Mouse (Mus musculus) MEL (cell line): ENCODE results near the gene G6pc. TPM values are rescaled to one million over a fixed set of nuclear protein-coding genes. Genes with fewer than 3 reads are reported as not detected.

Experiments used
- DNase-seq: peaks from one replicate; pipeline ENCODE4 v3.0.0; 2011; ENCODE audit warnings: low read depth, low spot score
- H3K27ac ChIP-seq: 2 replicates; pipeline ENCODE4 v1.5.1; 2012; ENCODE audit warnings: low read depth, mild to moderate bottlenecking, control low read depth, low read length, moderate library complexity; ENCODE audit not compliant: control insufficient read depth
- H3K27me3 ChIP-seq, 2 experiments: fragments of 150-350 bp in 1 of 2; sonication (generic) in 1 of 2; 2 replicates each; pipeline ENCODE4 v1.6.1; 2012; ENCODE audit warnings: low read length in 2 of 2, mild to moderate bottlenecking in 2 of 2, improper control_type of control experiment in 1 of 2, moderate library complexity in 1 of 2; ENCODE audit not compliant: insufficient read depth in 2 of 2, control insufficient read depth in 1 of 2
- H3K36me3 ChIP-seq, 2 experiments: 2 replicates each; pipeline ENCODE4 v1.6.1; 2012 to 2014; ENCODE audit warnings: low read length in 2 of 2, improper control_type of control experiment in 1 of 2, inconsistent platforms in 1 of 2, mild to moderate bottlenecking in 1 of 2; ENCODE audit not compliant: insufficient read depth in 2 of 2, control insufficient read depth in 1 of 2
- H3K4me1 ChIP-seq, 2 experiments: fragments of 150-350 bp in 1 of 2; sonication (generic) in 1 of 2; 2 replicates each; pipeline ENCODE4 v1.6.1; 2012; ENCODE audit warnings: low read length in 2 of 2, improper control_type of control experiment in 1 of 2, mild to moderate bottlenecking in 1 of 2; ENCODE audit not compliant: insufficient read depth in 2 of 2, control insufficient read depth in 1 of 2
- H3K4me3 ChIP-seq, 2 experiments: fragments of 150-350 bp in 1 of 2; sonication (generic) in 1 of 2; 2 replicates each; pipeline ENCODE4 v1.5.1; 2012; ENCODE audit warnings: low read depth in 2 of 2, low read length in 2 of 2, mild to moderate bottlenecking in 2 of 2, moderate library complexity in 2 of 2, control low read depth in 1 of 2, improper control_type of control experiment in 1 of 2; ENCODE audit not compliant: control insufficient read depth in 1 of 2, insufficient read depth in 1 of 2
- H3K79me2 ChIP-seq: 2 replicates; pipeline ENCODE4 v1.6.1; 2012; ENCODE audit warnings: mild to moderate bottlenecking, low read length, moderate library complexity; ENCODE audit not compliant: control insufficient read depth, poor library complexity, insufficient read depth
- H3K9ac ChIP-seq: 2 replicates; pipeline ENCODE4 v1.6.1; 2012; ENCODE audit warnings: low read depth, mild to moderate bottlenecking, control low read depth, low read length, moderate library complexity; ENCODE audit not compliant: control insufficient read depth, poor library complexity, severe bottlenecking
- H3K9me3 ChIP-seq: fragments of 150-350 bp; sonication (generic); replicated peaks from 2 replicates; pipeline ENCODE4 v1.6.1; 2012; ENCODE audit warnings: mild to moderate bottlenecking, low read length, improper control_type of control experiment, moderate library complexity; ENCODE audit not compliant: insufficient read depth
- BHLHE40 ChIP-seq: IDR thresholded peaks from 2 replicates; pipeline ENCODE4 v1.6.1; 2012; ENCODE audit warnings: low read depth, mild to moderate bottlenecking, inconsistent platforms, low read length, improper control_type of control experiment, borderline replicate concordance
- CTCF ChIP-seq, 3 experiments: IDR thresholded peaks in 2 of 3; conservative IDR thresholded peaks in 1 of 3; 2 replicates each; pipeline ENCODE4 v1.5.1; 2011 to 2012; ENCODE audit warnings: low read length in 3 of 3, low read depth in 2 of 3, mild to moderate bottlenecking in 2 of 3, improper control_type of control experiment in 1 of 3, inconsistent platforms in 1 of 3, mixed read lengths in 1 of 3, moderate library complexity in 1 of 3; ENCODE audit not compliant: control insufficient read depth in 1 of 3, insufficient read depth in 1 of 3, poor library complexity in 1 of 3, severe bottlenecking in 1 of 3
- E2F4 ChIP-seq: IDR thresholded peaks from 2 replicates; pipeline ENCODE4 v1.6.1; 2011; ENCODE audit warnings: low read depth, low read length, improper control_type of control experiment, borderline replicate concordance
- ELF1 ChIP-seq: IDR thresholded peaks from 2 replicates; pipeline ENCODE4 v1.6.1; 2014; ENCODE audit warnings: low read depth, mild to moderate bottlenecking, inconsistent platforms, low read length, improper control_type of control experiment, moderate library complexity
- EP300 ChIP-seq, 2 experiments: IDR thresholded peaks; 2 replicates each; pipeline ENCODE4 v1.6.1; 2011; ENCODE audit warnings: improper control_type of control experiment in 2 of 2, low read length in 2 of 2, low read depth in 1 of 2, mild to moderate bottlenecking in 1 of 2
- ETS1 ChIP-seq: IDR thresholded peaks from 2 replicates; pipeline ENCODE4 v1.6.1; 2012; ENCODE audit warnings: low read depth, mild to moderate bottlenecking, inconsistent platforms, low read length, improper control_type of control experiment, moderate library complexity
- GABPA ChIP-seq: IDR thresholded peaks from 2 replicates; pipeline ENCODE4 v1.6.1; 2012; ENCODE audit warnings: low read depth, mild to moderate bottlenecking, inconsistent platforms, low read length, improper control_type of control experiment, moderate library complexity
- MAFK ChIP-seq: IDR thresholded peaks from 2 replicates; pipeline ENCODE4 v1.6.1; 2011; ENCODE audit warnings: low read depth, mild to moderate bottlenecking, low read length, improper control_type of control experiment, borderline replicate concordance
- MAX ChIP-seq: IDR thresholded peaks from 2 replicates; pipeline ENCODE4 v1.6.1; 2011; ENCODE audit warnings: low read length, improper control_type of control experiment
- MYB ChIP-seq: IDR thresholded peaks from 2 replicates; pipeline ENCODE4 v1.6.1; 2011; ENCODE audit warnings: mild to moderate bottlenecking, low read depth, low read length, improper control_type of control experiment
- MYC ChIP-seq: IDR thresholded peaks from 2 replicates; pipeline ENCODE4 v1.6.1; 2011; ENCODE audit warnings: low read depth, mild to moderate bottlenecking, low read length, improper control_type of control experiment, moderate library complexity
- NELFE ChIP-seq: IDR thresholded peaks from 2 replicates; pipeline ENCODE4 v1.6.1; 2011; ENCODE audit warnings: low read depth, low read length, improper control_type of control experiment
- NRF1 ChIP-seq: IDR thresholded peaks from 2 replicates; pipeline ENCODE4 v1.6.1; 2014; ENCODE audit warnings: low read depth, mild to moderate bottlenecking, inconsistent platforms, low read length, improper control_type of control experiment, moderate library complexity; ENCODE audit not compliant: poor library complexity, insufficient read depth, severe bottlenecking
- POLR2A ChIP-seq, 2 experiments: IDR thresholded peaks; 2 replicates each; pipeline ENCODE4 v1.6.1; 2011 to 2012; ENCODE audit warnings: low read length in 2 of 2, mild to moderate bottlenecking in 2 of 2, control low read depth in 1 of 2, improper control_type of control experiment in 1 of 2, low read depth in 1 of 2, moderate library complexity in 1 of 2; ENCODE audit not compliant: control insufficient read depth in 1 of 2, insufficient read depth in 1 of 2, poor library complexity in 1 of 2
- POLR2AphosphoS2 ChIP-seq: IDR thresholded peaks from 2 replicates; pipeline ENCODE4 v1.6.1; 2011; ENCODE audit warnings: low read length, improper control_type of control experiment
- RAD21 ChIP-seq: IDR thresholded peaks from 2 replicates; pipeline ENCODE4 v1.6.1; 2011; ENCODE audit warnings: mild to moderate bottlenecking, low read depth, low read length, improper control_type of control experiment
- SIN3A ChIP-seq: IDR thresholded peaks from 2 replicates; pipeline ENCODE4 v1.6.1; 2012; ENCODE audit warnings: low read length, improper control_type of control experiment, inconsistent platforms
- SMC3 ChIP-seq: IDR thresholded peaks from 2 replicates; pipeline ENCODE4 v1.6.1; 2011; ENCODE audit warnings: low read depth, low read length, improper control_type of control experiment
- TAL1 ChIP-seq: IDR thresholded peaks from 2 replicates; pipeline ENCODE4 v1.6.1; 2012; ENCODE audit warnings: mild to moderate bottlenecking, inconsistent platforms, low read length, moderate library complexity, mixed read lengths
- TBP ChIP-seq: IDR thresholded peaks from 2 replicates; pipeline ENCODE4 v1.8.0; 2011; ENCODE audit warnings: low read depth, low read length, improper control_type of control experiment
- TCF12 ChIP-seq: IDR thresholded peaks from 2 replicates; pipeline ENCODE4 v1.6.1; 2014; ENCODE audit warnings: low read depth, mild to moderate bottlenecking, inconsistent platforms, low read length, improper control_type of control experiment, moderate library complexity
- ZC3H11A ChIP-seq: IDR thresholded peaks from 2 replicates; pipeline ENCODE4 v1.6.1; 2012; ENCODE audit warnings: low read depth, mild to moderate bottlenecking, inconsistent platforms, low read length, improper control_type of control experiment
- ZKSCAN1 ChIP-seq: IDR thresholded peaks from 2 replicates; pipeline ENCODE4 v1.6.1; 2012; ENCODE audit warnings: low read depth, mild to moderate bottlenecking, inconsistent platforms, low read length, improper control_type of control experiment, moderate library complexity
- ZMIZ1 ChIP-seq: IDR thresholded peaks from 2 replicates; pipeline ENCODE4 v1.6.1; 2012; ENCODE audit warnings: low read depth, mild to moderate bottlenecking, inconsistent platforms, low read length, improper control_type of control experiment, moderate library complexity
- ZNF384 ChIP-seq: IDR thresholded peaks from 2 replicates; pipeline ENCODE4 v1.6.1; 2012; ENCODE audit warnings: low read depth, mild to moderate bottlenecking, inconsistent platforms, low read length, improper control_type of control experiment
- polyA plus RNA-seq, 2 experiments: library from polyadenylated mRNA; stranded (reverse) in 1 of 2; unstranded in 1 of 2; fragments of >175 nt in 1 of 2; fragments of >200 nt in 1 of 2; gene quantifications; 2 replicates each; pipeline versions ENCODE4 v1.2.1 to v1.2.4; 2012; ENCODE audit warnings: low replicate concordance in 2 of 2, low read depth in 1 of 2; ENCODE audit not compliant: insufficient read length in 2 of 2, insufficient read depth in 1 of 2, missing spikeins in 1 of 2
- total RNA-seq: library from RNA; depleted of rRNA; stranded (reverse); fragments of 300-350 nt; gene quantifications from 2 replicates; pipeline ENCODE4 v1.2.3, GENCODE M21; 2012

The G6pc gene
- total and polyA plus RNA-seq, 3 experiments = not detected

GRCm38 (mm10) chr11:101351721-101352111, 15.6 kb upstream of the G6pc start:
- no peaks in the 10 kb centered on the region for H3K36me3 ChIP-seq
- H3K27ac ChIP-seq = no peak overlapping the region
- H3K27me3 ChIP-seq = peaks cover 2 to 8% of the 10 kb centered on the region in 2 experiments
- no peak overlapping the region for H3K9ac ChIP-seq
- no peaks in the 10 kb centered on the region for H3K9me3 ChIP-seq
- no peak overlapping the region for H3K4me3 ChIP-seq
- DNase-seq = no peak
- H3K79me2 ChIP-seq = no peaks in the 10 kb centered on the region
- TF ChIP-seq POLR2A (IDR thresholded peaks at IDR 0.05; ENCODE audit: control insufficient read depth in 1 of 2, insufficient read depth in 1 of 2, low read depth in 1 of 2, low read length in 2 of 2, poor library complexity in 1 of 2) = no peak
- TF ChIP-seq NELFE = no peak
- TF ChIP-seq TBP = no peak
- TF ChIP-seq MAX = no peak
- no peak for TF ChIP-seq ZNF384
- no peak for TF ChIP-seq E2F4
- no peak for TF ChIP-seq ETS1
- TF ChIP-seq SMC3 = no peak
- TF ChIP-seq ZMIZ1 = no peak
- no peak for TF ChIP-seq ZKSCAN1
- TF ChIP-seq, all 39 proteins: peak for 0
- H3K4me1 ChIP-seq = no peaks in the 10 kb centered on the region

GRCm38 (mm10) chr11:101353436-101353835, 13.9 kb upstream of the G6pc start:
- H3K36me3 ChIP-seq = peaks cover 0 to 10% of the 10 kb centered on the region in 2 experiments; a peak in 2 of 4 replicates
- no peak overlapping the region for H3K4me3 ChIP-seq
- H3K27ac ChIP-seq = no peak overlapping the region
- H3K4me1 ChIP-seq = peaks cover 11 to 12% of the 10 kb centered on the region in 2 experiments
- no peaks in the 10 kb centered on the region for H3K79me2 ChIP-seq
- no peaks in the 10 kb centered on the region for H3K9me3 ChIP-seq
- no peak for DNase-seq
- peaks cover 2 to 8% of the 10 kb centered on the region in 2 experiments for H3K27me3 ChIP-seq
- H3K9ac ChIP-seq = no peak overlapping the region
- TF ChIP-seq ELF1 = no peak
- TF ChIP-seq ZKSCAN1 = no peak
- no peak for TF ChIP-seq MYC
- TF ChIP-seq TAL1 = no peak
- no peak for TF ChIP-seq TCF12
- no peak for TF ChIP-seq RAD21
- TF ChIP-seq ZC3H11A = no peak
- TF ChIP-seq GABPA = no peak
- no peak for TF ChIP-seq MAFK
- TF ChIP-seq EP300 (IDR thresholded peaks at IDR 0.05; ENCODE audit: low read depth in 1 of 2, low read length in 2 of 2) = no peak
- TF ChIP-seq MYB = no peak
- TF ChIP-seq POLR2AphosphoS2 = no peak
- no peak for TF ChIP-seq NELFE
- no peak for TF ChIP-seq BHLHE40
- TF ChIP-seq SIN3A = no peak
- no peak for TF ChIP-seq CTCF (IDR thresholded peaks at IDR 0.05 in 2 of 3, conservative IDR thresholded peaks at IDR 0.05 in 1 of 3; ENCODE audit: control insufficient read depth in 1 of 3, insufficient read depth in 1 of 3, low read depth in 2 of 3, low read length in 3 of 3, poor library complexity in 1 of 3, severe bottlenecking in 1 of 3)
- no peak for TF ChIP-seq NRF1
